In genomic region chr5:75157038-75157437, GRCm38 (mm10) we compare ENCODE assay signal across 8 mouse cellular contexts. TPM values are rescaled to one million over a fixed set of nuclear protein-coding genes. Genes with fewer than 3 reads are reported as not detected.
DNase-seq lines count a peak whose midpoint lies in the region; ATAC-seq and TF ChIP-seq lines count a peak whose summit lies in the region.

No protein-coding gene starts in this region.

- no peaks in the 10 kb centered on the region for H3K4me1 ChIP-seq in ES-Bruce4 (ENCODE audit: control insufficient read depth, insufficient read depth, low read length)
- peaks cover 21% of the 10 kb centered on the region for H3K4me1 ChIP-seq in intestine, embryonic 16.5 days (ENCODE audit: control insufficient read depth, insufficient read depth, low read length)
- no peaks in the 10 kb centered on the region; the same call in 1 of the 2 replicates for H3K4me1 ChIP-seq in liver, embryonic 11.5 days (replicated peaks; ENCODE audit: control insufficient read depth, insufficient read depth, low read length)

- peak; percentile 74 for DNase-seq in 416B (ENCODE audit: low read depth)
- DNase-seq in cerebellum, adult 9-10 months, result peak; percentile 77
- DNase-seq in forelimb bud, embryonic 11.5 days (ENCODE audit: low read depth, low spot score), result peak; percentile 91
- no peak for DNase-seq in liver, embryonic 11.5 days (ENCODE audit: low spot score)
- no peak for DNase-seq in gastrocnemius, postnatal 10 days

- WGBS in intestine, embryonic 16.5 days, result 0% methylated on average over 3 of the region's 3 CpGs
- WGBS in liver, embryonic 11.5 days, result 1% methylated on average over 3 of the region's 3 CpGs

- H3K4me3 ChIP-seq in ES-Bruce4 (ENCODE audit: low read depth, low read length) (peak overlapping the region; percentile 58), myocyte (peak overlapping the region; percentile 41)
- H3K4me3 ChIP-seq in intestine, embryonic 16.5 days (ENCODE audit: low read length), result peak overlapping the region; percentile 59
- peak overlapping the region; percentile 52 for H3K4me3 ChIP-seq in liver, embryonic 11.5 days (ENCODE audit: low read depth, low read length)

- H3K36me3 ChIP-seq in ES-Bruce4 (ENCODE audit: control insufficient read depth, insufficient read depth, low read length, poor library complexity, severe bottlenecking) (no peaks in the 10 kb centered on the region), myocyte (ENCODE audit: control insufficient read depth, insufficient read depth) (no peaks in the 10 kb centered on the region)
- H3K36me3 ChIP-seq in intestine, embryonic 16.5 days (ENCODE audit: control insufficient read depth, insufficient read depth, low read length), result no peaks in the 10 kb centered on the region
- no peaks in the 10 kb centered on the region for H3K36me3 ChIP-seq in liver, embryonic 11.5 days (ENCODE audit: control insufficient read depth, insufficient read depth, low read length)

- TF ChIP-seq EP300 in ES-Bruce4 (IDR thresholded peaks at IDR 0.05; ENCODE audit: insufficient read depth, low read depth, low read length), result no peak

- no peaks in the 10 kb centered on the region for H3K9me3 ChIP-seq in ES-Bruce4 (replicated peaks; ENCODE audit: control insufficient read depth, insufficient read depth, low read length, poor library complexity, severe bottlenecking)
- no peaks in the 10 kb centered on the region for H3K9me3 ChIP-seq in intestine, embryonic 16.5 days (ENCODE audit: control insufficient read depth, low read length)
- no peaks in the 10 kb centered on the region for H3K9me3 ChIP-seq in liver, embryonic 11.5 days (ENCODE audit: control insufficient read depth, low read length)

- peak overlapping the region; percentile 85 for H3K4me2 ChIP-seq in intestine, embryonic 16.5 days (ENCODE audit: low read depth, low read length)
- H3K4me2 ChIP-seq in liver, embryonic 11.5 days, result peak overlapping the region; percentile 76
- H3K4me2 ChIP-seq in myocyte (ENCODE audit: low read depth), result peak overlapping the region; percentile 99

- no peak for TF ChIP-seq POLR2A in ES-Bruce4 (IDR thresholded peaks at IDR 0.05; ENCODE audit: insufficient read depth, low read length)
- TF ChIP-seq POLR2A in myocyte (IDR thresholded peaks at IDR 0.05; ENCODE audit: insufficient read length, low read depth), result no peak

- no peak overlapping the region for H3ac ChIP-seq in myocyte (ENCODE audit: control insufficient read depth, insufficient read length)

- ATAC-seq in intestine, embryonic 16.5 days, result no peak
- ATAC-seq in liver, embryonic 11.5 days (replicated peaks; ENCODE audit: low FRiP score), result no peak

- H3K9ac ChIP-seq in ES-Bruce4 (ENCODE audit: low read depth, poor library complexity, severe bottlenecking), result no peak overlapping the region; the same call in 1 of the 2 replicates
- peak overlapping the region; percentile 67; the same call in 1 of the 2 replicates for H3K9ac ChIP-seq in intestine, embryonic 16.5 days (ENCODE audit: low read depth, low read length)
- no peak overlapping the region for H3K9ac ChIP-seq in liver, embryonic 11.5 days (ENCODE audit: low read depth, low read length)

- H3K79me2 ChIP-seq in myocyte (ENCODE audit: control insufficient read depth, insufficient read depth), result no peaks in the 10 kb centered on the region

- peaks cover 18% of the 10 kb centered on the region for H3K27me3 ChIP-seq in ES-Bruce4 (ENCODE audit: control insufficient read depth, insufficient read depth, low read length, poor library complexity, severe bottlenecking)
- peaks cover 16% of the 10 kb centered on the region for H3K27me3 ChIP-seq in intestine, embryonic 16.5 days (replicated peaks; ENCODE audit: control insufficient read depth, insufficient read depth, low read length)
- peaks cover 46% of the 10 kb centered on the region for H3K27me3 ChIP-seq in liver, embryonic 11.5 days (replicated peaks; ENCODE audit: control insufficient read depth, insufficient read depth, low read length)
- H3K27me3 ChIP-seq in myocyte (ENCODE audit: control insufficient read depth, insufficient read depth, insufficient read length), result no peaks in the 10 kb centered on the region

- H3K27ac ChIP-seq in ES-Bruce4 (ENCODE audit: insufficient read depth, low read length), result no peak overlapping the region
- H3K27ac ChIP-seq in intestine, embryonic 16.5 days (ENCODE audit: low read length), result peak overlapping the region; percentile 66; the same call in 1 of the 2 replicates
- H3K27ac ChIP-seq in liver, embryonic 11.5 days (ENCODE audit: low read depth, low read length), result no peak overlapping the region

- TF ChIP-seq CTCF in ES-Bruce4 (IDR thresholded peaks at IDR 0.05; ENCODE audit: low read depth, low read length), result peak; percentile 36

TF ChIP-seq in myocyte, 11 proteins besides CTCF, POLR2A, EP300 and RAD21:
- TF ChIP-seq MAX (IDR thresholded peaks at IDR 0.05; ENCODE audit: low read depth) (no peak), TCF3 (IDR thresholded peaks at IDR 0.05; ENCODE audit: insufficient read length, low read depth) (no peak), MYOD1 (IDR thresholded peaks at IDR 0.05; ENCODE audit: control insufficient read depth in 1 of 3, insufficient read length in 2 of 3, low read depth in 2 of 3) (no peak), E2F4 (IDR thresholded peaks at IDR 0.05; ENCODE audit: insufficient read depth) (no peak), MYOG (IDR thresholded peaks at IDR 0.05; ENCODE audit: control insufficient read depth in 1 of 3, insufficient read depth in 1 of 3, insufficient read length in 2 of 3, low read depth in 2 of 3) (no peak), SRF (IDR thresholded peaks at IDR 0.05; ENCODE audit: control insufficient read depth, insufficient read length, low read depth) (no peak), CEBPB (IDR thresholded peaks at IDR 0.05; ENCODE audit: insufficient read depth, poor library complexity, severe bottlenecking) (no peak), POLR2AphosphoS2 (IDR thresholded peaks at IDR 0.05; ENCODE audit: insufficient read length, low read depth) (no peak), REST (IDR thresholded peaks at IDR 0.05; ENCODE audit: insufficient read depth, insufficient read length) (no peak), TCF12 (IDR thresholded peaks at IDR 0.05; ENCODE audit: insufficient read depth, poor library complexity, severe bottlenecking) (no peak), USF1 (IDR thresholded peaks at IDR 0.05; ENCODE audit: low read depth) (no peak)

RNA-seq across cellular contexts. Expression of gene Pdgfra, which starts 4.9 kb away (rescaled TPM):
- 2.1 and 2.7 TPM in 2 replicates for polyA plus RNA-seq in ES-Bruce4 (2011; ENCODE audit: insufficient read depth, insufficient read length, low read depth, missing spikeins)
- 27.7 and 29.4 TPM in 2 replicates for polyA plus RNA-seq in intestine, embryonic 16.5 days (2015; fragmentation: Nextera tagmentation; extraction: Ambion mirVana)
- polyA plus RNA-seq in liver, embryonic 11.5 days (2014; fragmentation: Nextera tagmentation; extraction: Ambion mirVana), result 21.9 and 29.4 TPM in 2 replicates
- 1.1 TPM for polyA plus RNA-seq in myocyte (2012; fragmentation: generic; extraction: Trizol)
- 10 to 100 TPM; 48.9 to 52.1 TPM for total RNA-seq in gastrocnemius, postnatal 10 days (2021)

Comparison
In these comparisons a context has a peak if more than half of its experiments do, and no peak if none do; other contexts are left out.
1. DNase-seq: peak in 416B (single experiment), cerebellum, adult 9-10 months (single experiment) and forelimb bud, embryonic 11.5 days (single experiment); none in liver, embryonic 11.5 days (single experiment) and gastrocnemius, postnatal 10 days (single experiment).
2. Peak in every context shown above with its lines, with median percentiles within 50 percentile points of each other: H3K4me3 ChIP-seq and H3K4me2 ChIP-seq.